Mouse (Mus musculus): Measurements from ENCODE around the gene Pgap2. TPM values are rescaled to one million over a fixed set of nuclear protein-coding genes. Genes with fewer than 3 reads are reported as not detected.

The Pgap2 gene
- polyA plus RNA-seq, 1 experiment from 2014 or later, result 50.7 TPM

DNA sequence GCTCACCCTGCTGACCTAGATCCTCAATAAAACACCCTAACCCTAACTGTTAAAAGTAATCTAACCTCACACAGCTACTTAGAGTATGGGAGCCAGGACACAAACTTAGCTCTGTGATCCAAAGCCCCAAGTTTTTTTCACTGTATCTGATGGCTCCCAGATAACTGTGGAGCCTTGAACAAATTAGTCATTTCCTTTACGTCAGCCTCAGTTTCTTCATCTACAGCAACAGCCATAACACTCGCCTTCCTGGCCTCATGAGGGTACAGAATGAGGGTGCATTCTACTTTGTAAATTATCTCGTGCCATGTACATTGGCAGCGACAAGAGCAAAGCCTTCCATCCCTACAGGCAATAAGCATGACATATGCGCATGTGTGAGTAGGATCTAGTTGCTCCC is 32.4 kb downstream of the Pgap2 start:
- Histone ChIP-seq H3K9ac (no peak overlapping the region), H3K4me1 (replicated peaks) (peaks cover 56% of the 10 kb centered on the region), H3K4me3 (no peak overlapping the region), H3K27me3 (replicated peaks) (no peaks in the 10 kb centered on the region), H3K4me2 (no peak overlapping the region), H3K36me3 (peaks cover 46% of the 10 kb centered on the region), H3K27ac (ENCODE audit: poor library complexity, severe bottlenecking) (no peak overlapping the region), H3K9me3 (replicated peaks) (no peaks in the 10 kb centered on the region)
- 69% methylated on average over 5 of the region's 5 CpGs for WGBS
- no peak for ATAC-seq (ENCODE audit: insufficient number of reproducible peaks, low FRiP score)

DNA sequence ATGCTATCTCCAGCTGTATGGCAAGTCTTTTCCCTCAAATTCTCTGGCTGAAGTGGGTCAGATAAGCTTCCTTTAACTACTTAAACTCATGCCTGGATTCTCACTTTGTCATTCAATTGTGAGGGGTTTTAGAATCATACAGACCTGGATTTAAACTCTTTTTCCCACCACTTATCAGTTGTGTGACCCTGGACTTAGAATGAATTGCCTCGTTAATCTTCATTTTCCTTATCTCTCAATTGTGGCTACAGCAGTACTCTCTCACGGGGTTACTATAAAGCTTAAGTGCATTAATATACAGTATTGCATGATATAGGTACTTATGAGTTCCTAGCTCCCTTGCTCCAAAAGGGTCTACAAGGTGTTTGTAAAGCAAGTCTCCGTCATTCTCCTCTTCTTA is 32.9 kb downstream of the Pgap2 start:
- Histone ChIP-seq H3K4me1 (replicated peaks) (peaks cover 62% of the 10 kb centered on the region), H3K9me3 (replicated peaks) (no peaks in the 10 kb centered on the region), H3K36me3 (peaks cover 40% of the 10 kb centered on the region), H3K4me3 (no peak overlapping the region), H3K27me3 (replicated peaks) (no peaks in the 10 kb centered on the region), H3K9ac (no peak overlapping the region), H3K4me2 (no peak overlapping the region), H3K27ac (ENCODE audit: poor library complexity, severe bottlenecking) (no peak overlapping the region)
- 36% methylated on average over 3 of the region's 3 CpGs for WGBS
- ATAC-seq (ENCODE audit: insufficient number of reproducible peaks, low FRiP score), result no peak

- WGBS, result 61% methylated on average over 2 of the region's 2 CpGs
- H3K4me3 ChIP-seq, result no peak overlapping the region
- H3K9ac ChIP-seq, result no peak overlapping the region
- no peaks in the 10 kb centered on the region for H3K27me3 ChIP-seq (replicated peaks)
- H3K36me3 ChIP-seq, result peaks cover 31% of the 10 kb centered on the region
- ATAC-seq (ENCODE audit: insufficient number of reproducible peaks, low FRiP score), result no peak
- H3K27ac ChIP-seq (ENCODE audit: poor library complexity, severe bottlenecking), result no peak overlapping the region
- H3K4me2 ChIP-seq, result no peak overlapping the region
- H3K4me1 ChIP-seq (replicated peaks), result peaks cover 71% of the 10 kb centered on the region
- H3K9me3 ChIP-seq (replicated peaks), result no peaks in the 10 kb centered on the region
These were observed 33.9 kb downstream of the Pgap2 start for GRCm38 (mm10) chr7:102243870-102244269.

DNA sequence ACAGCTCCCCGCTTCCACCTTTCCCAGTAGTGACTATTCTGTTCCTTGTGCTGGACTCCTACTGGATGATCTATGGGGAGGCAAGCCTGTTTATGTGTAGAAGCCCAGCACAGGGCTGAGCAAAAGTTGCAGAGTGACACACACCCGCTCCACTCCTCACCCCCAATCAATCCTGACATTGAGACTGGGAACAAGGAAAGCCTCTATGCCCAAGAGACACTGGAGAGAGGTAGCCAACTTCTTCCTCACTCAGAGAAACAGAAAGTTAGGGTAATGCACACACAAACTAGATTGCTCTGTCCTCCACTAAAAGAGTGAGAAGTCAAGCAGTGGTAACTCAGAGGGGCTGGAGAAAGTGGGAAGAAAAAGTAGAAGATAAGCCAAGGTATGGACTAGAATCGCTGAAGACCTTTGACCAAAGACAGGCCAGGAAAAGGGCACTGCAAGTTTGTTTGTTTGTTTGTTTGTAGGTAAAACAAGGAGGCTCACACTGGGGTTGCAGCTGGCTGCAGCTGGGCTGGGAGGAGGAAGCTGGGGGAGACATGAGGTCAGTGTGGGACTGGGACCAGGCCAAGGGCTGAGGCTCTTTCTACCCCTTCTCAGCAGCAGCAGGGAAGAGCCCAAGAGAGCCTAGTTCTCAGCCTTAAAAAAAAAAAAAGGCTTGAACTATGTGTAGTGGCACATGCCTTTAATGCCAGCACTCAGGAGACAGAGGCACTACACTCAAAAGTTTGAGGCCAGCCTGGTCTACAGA is 35.0 kb downstream of the Pgap2 start:
- 69% methylated on average over 3 of the region's 3 CpGs for WGBS

GRCm38 (mm10) chr7:102245775-102246174 is 35.8 kb downstream of the Pgap2 start:
- Histone ChIP-seq H3K4me2 (peak overlapping the region; percentile 80), H3K27me3 (replicated peaks) (no peaks in the 10 kb centered on the region), H3K4me3 (no peak overlapping the region), H3K4me1 (replicated peaks) (peaks cover 75% of the 10 kb centered on the region), H3K27ac (ENCODE audit: poor library complexity, severe bottlenecking) (peak overlapping the region; percentile 46; the same call in 1 of the 2 replicates), H3K9me3 (replicated peaks) (no peaks in the 10 kb centered on the region), H3K36me3 (peaks cover 12% of the 10 kb centered on the region), H3K9ac (peak overlapping the region; percentile 53; the same call in 1 of the 2 replicates)
- WGBS, result 4% methylated on average over 1 of the region's 1 CpGs
- no peak for ATAC-seq (ENCODE audit: insufficient number of reproducible peaks, low FRiP score)

More for the DNA sequence above, 35.0 kb downstream of the Pgap2 start:
- Histone ChIP-seq H3K4me3 (no peak overlapping the region), H3K27me3 (replicated peaks) (no peaks in the 10 kb centered on the region), H3K4me2 (no peak overlapping the region), H3K36me3 (peaks cover 20% of the 10 kb centered on the region), H3K27ac (ENCODE audit: poor library complexity, severe bottlenecking) (peak overlapping the region; percentile 38; the same call in 1 of the 2 replicates), H3K4me1 (replicated peaks) (peaks cover 75% of the 10 kb centered on the region), H3K9me3 (replicated peaks) (no peaks in the 10 kb centered on the region), H3K9ac (no peak overlapping the region)
- no peak for ATAC-seq (ENCODE audit: insufficient number of reproducible peaks, low FRiP score)

DNA sequence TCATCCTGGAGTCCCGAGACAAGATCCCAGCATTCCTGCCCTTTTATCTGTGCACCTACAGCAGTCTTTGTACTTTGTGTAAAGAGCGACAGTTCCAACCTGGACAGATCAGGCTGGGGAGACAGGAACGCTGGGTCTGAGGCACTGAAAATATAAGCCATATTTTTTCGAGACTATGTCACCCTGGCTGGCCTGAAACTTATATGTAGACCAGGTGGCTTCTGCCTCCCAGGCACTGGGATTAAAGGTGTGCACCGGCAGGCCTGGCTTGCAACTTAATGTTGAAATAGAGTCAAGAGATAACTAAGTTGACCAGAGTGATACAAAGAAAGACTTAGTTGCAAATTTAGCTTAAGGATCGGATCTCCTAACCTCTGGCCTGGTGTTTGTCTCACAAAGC is 36.3 kb downstream of the Pgap2 start:
- Histone ChIP-seq H3K27ac (ENCODE audit: poor library complexity, severe bottlenecking) (peak overlapping the region; percentile 46; the same call in 1 of the 2 replicates), H3K36me3 (peaks cover 7% of the 10 kb centered on the region), H3K4me3 (no peak overlapping the region), H3K4me1 (replicated peaks) (peaks cover 78% of the 10 kb centered on the region), H3K27me3 (replicated peaks) (no peaks in the 10 kb centered on the region), H3K9ac (peak overlapping the region; percentile 53; the same call in 1 of the 2 replicates), H3K4me2 (peak overlapping the region; percentile 80), H3K9me3 (replicated peaks) (no peaks in the 10 kb centered on the region)
- 47% methylated on average over 6 of the region's 6 CpGs for WGBS
- no peak for ATAC-seq (ENCODE audit: insufficient number of reproducible peaks, low FRiP score)

GRCm38 (mm10) chr7:102246956-102247797 is 37.2 kb downstream of the Pgap2 start:
- no peak for ATAC-seq (ENCODE audit: insufficient number of reproducible peaks, low FRiP score)
- H3K27me3 ChIP-seq (replicated peaks), result no peaks in the 10 kb centered on the region
- H3K36me3 ChIP-seq, result 0 out of 2 replicates have a peak, but pooled peaks cover 6% of the 10 kb centered on the region
- no peak overlapping the region for H3K27ac ChIP-seq (ENCODE audit: poor library complexity, severe bottlenecking)
- H3K4me3 ChIP-seq, result peak overlapping the region; percentile 86
- peak overlapping the region; percentile 80 for H3K4me2 ChIP-seq
- H3K4me1 ChIP-seq (replicated peaks), result peaks cover 74% of the 10 kb centered on the region
- no peaks in the 10 kb centered on the region for H3K9me3 ChIP-seq (replicated peaks)
- 44% methylated on average over 12 of the region's 12 CpGs for WGBS
- H3K9ac ChIP-seq, result peak overlapping the region; percentile 85; the same call in 1 of the 2 replicates

- Histone ChIP-seq H3K9ac (peak overlapping the region; percentile 85), H3K4me1 (replicated peaks) (peaks cover 58% of the 10 kb centered on the region), H3K4me2 (peak overlapping the region; percentile 80), H3K27me3 (replicated peaks) (no peaks in the 10 kb centered on the region), H3K9me3 (replicated peaks) (no peaks in the 10 kb centered on the region), H3K4me3 (peak overlapping the region; percentile 86), H3K27ac (ENCODE audit: poor library complexity, severe bottlenecking) (peak overlapping the region; percentile 98), H3K36me3 (no peaks in the 10 kb centered on the region)
- 12% methylated on average over 16 of the region's 16 CpGs for WGBS
- no peak for ATAC-seq (ENCODE audit: insufficient number of reproducible peaks, low FRiP score)
These were observed 38.8 kb downstream of the Pgap2 start for GRCm38 (mm10) chr7:102248691-102249404.

- peak overlapping the region; percentile 86 for H3K4me3 ChIP-seq
- no peaks in the 10 kb centered on the region for H3K27me3 ChIP-seq (replicated peaks)
- under 1% methylated on average over 23 of the region's 23 CpGs for WGBS
- peak overlapping the region; percentile 98 for H3K27ac ChIP-seq (ENCODE audit: poor library complexity, severe bottlenecking)
- peak; percentile 43 for ATAC-seq (ENCODE audit: insufficient number of reproducible peaks, low FRiP score)
- H3K4me2 ChIP-seq, result peak overlapping the region; percentile 80
- H3K9ac ChIP-seq, result peak overlapping the region; percentile 85
- H3K9me3 ChIP-seq (replicated peaks), result no peaks in the 10 kb centered on the region
- no peaks in the 10 kb centered on the region for H3K36me3 ChIP-seq
- H3K4me1 ChIP-seq (replicated peaks), result peaks cover 51% of the 10 kb centered on the region
These were observed 39.5 kb downstream of the Pgap2 start for GRCm38 (mm10) chr7:102249531-102249895.

- ATAC-seq (ENCODE audit: insufficient number of reproducible peaks, low FRiP score), result peak; percentile 89
- no peaks in the 10 kb centered on the region for H3K27me3 ChIP-seq (replicated peaks)
- H3K27ac ChIP-seq (ENCODE audit: poor library complexity, severe bottlenecking), result peak overlapping the region; percentile 98
- H3K36me3 ChIP-seq, result no peaks in the 10 kb centered on the region
- H3K4me3 ChIP-seq, result peak overlapping the region; percentile 86
- H3K9ac ChIP-seq, result peak overlapping the region; percentile 85
- peak overlapping the region; percentile 80 for H3K4me2 ChIP-seq
- peaks cover 46% of the 10 kb centered on the region for H3K4me1 ChIP-seq (replicated peaks)
- no peaks in the 10 kb centered on the region for H3K9me3 ChIP-seq (replicated peaks)
- WGBS, result under 1% methylated on average over 33 of the region's 49 CpGs
These were observed 40.1 kb downstream of the Pgap2 start for GRCm38 (mm10) chr7:102249896-102250630.
